Mouse (Mus musculus) midbrain, embryonic 15.5 days (tissue): ENCODE measurements around the gene Tmem80. TPM values are rescaled to one million over a fixed set of nuclear protein-coding genes. Genes with fewer than 3 reads are reported as not detected.

Experiments used
- ATAC-seq: fragments of 200-750 bp; cut with Nextera tagmentation; replicated peaks from 2 replicates; pipeline ENCODE4 v1.8.0; 2017; ENCODE audit warnings: moderate TSS enrichment
- H3K27ac ChIP-seq: fragments of 300-500 bp; sonication (generic); 2 replicates; pipeline ENCODE4 v1.5.1; 2015; ENCODE audit warnings: mild to moderate bottlenecking, inconsistent platforms
- H3K27me3 ChIP-seq: fragments of 300-500 bp; sonication (generic); replicated peaks from 2 replicates; pipeline ENCODE4 v1.6.1; 2015; ENCODE audit warnings: inconsistent platforms
- H3K36me3 ChIP-seq: fragments of 300-500 bp; sonication (generic); replicated peaks from 2 replicates; pipeline ENCODE4 v1.6.1; 2015; ENCODE audit warnings: inconsistent platforms
- H3K4me1 ChIP-seq: fragments of 300-500 bp; sonication (generic); 2 replicates; pipeline ENCODE4 v1.6.1; 2015; ENCODE audit warnings: inconsistent platforms
- H3K4me2 ChIP-seq: fragments of 300-500 bp; sonication (generic); 2 replicates; pipeline ENCODE4 v1.6.1; 2015; ENCODE audit warnings: inconsistent platforms, mild to moderate bottlenecking, moderate library complexity
- H3K4me3 ChIP-seq: fragments of 300-500 bp; sonication (generic); 2 replicates; pipeline ENCODE4 v1.5.1; 2015; ENCODE audit warnings: mild to moderate bottlenecking, inconsistent platforms
- H3K9ac ChIP-seq: fragments of 300-500 bp; sonication (generic); 2 replicates; pipeline ENCODE4 v1.6.1; 2015; ENCODE audit warnings: mild to moderate bottlenecking, inconsistent platforms
- H3K9me3 ChIP-seq: fragments of 300-500 bp; sonication (generic); 2 replicates; pipeline ENCODE4 v1.6.1; 2016; ENCODE audit warnings: inconsistent platforms
- WGBS: fragments of 180-500 bp; shearing (Covaris S2); methylation state at CpG from one replicate; pipeline ENCODE4 v1.1.7; 2015; ENCODE audit warnings: mixed read lengths; 5-methylcytosine and 5-hydroxymethylcytosine counted together
- polyA plus RNA-seq: library from polyadenylated mRNA; unstranded; fragments of >200 nt; fragmentation: Nextera tagmentation; extraction: Ambion mirVana; gene quantifications from 2 replicates; pipeline ENCODE4 v1.2.1, GENCODE M21; 2015

The Tmem80 gene
- polyA plus RNA-seq, 1 experiment from 2014 or later = 63.3 TPM

DNA sequence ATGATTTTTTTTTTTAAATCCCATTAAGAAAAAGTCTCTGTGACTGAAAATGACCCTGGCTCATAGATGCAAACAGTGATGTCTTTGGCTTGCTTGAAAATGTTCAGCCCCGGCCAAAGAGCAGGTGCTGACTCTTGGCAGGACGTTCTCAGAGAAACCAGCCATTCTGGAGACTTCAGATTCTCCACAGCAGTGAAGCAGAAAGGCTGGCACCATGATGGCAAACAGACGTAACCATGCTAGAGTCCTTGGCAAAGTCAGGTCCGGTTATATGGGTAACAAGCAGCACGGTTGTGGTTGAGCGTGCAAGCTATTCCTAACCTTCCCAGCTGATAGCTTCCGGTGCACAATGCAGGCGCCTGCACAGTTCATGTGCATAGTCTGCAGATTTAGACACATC is 28.4 kb upstream of the Tmem80 start:
- no peak for ATAC-seq
- H3K4me3 ChIP-seq = no peak overlapping the region
- 94% methylated on average over 8 of the region's 8 CpGs for WGBS
- H3K27ac ChIP-seq = no peak overlapping the region
- no peaks in the 10 kb centered on the region for H3K9me3 ChIP-seq
- peaks cover 3% of the 10 kb centered on the region for H3K4me1 ChIP-seq
- H3K4me2 ChIP-seq = no peak overlapping the region
- peaks cover 27% of the 10 kb centered on the region for H3K36me3 ChIP-seq
- H3K9ac ChIP-seq = no peak overlapping the region
- H3K27me3 ChIP-seq = peaks cover 16% of the 10 kb centered on the region

- WGBS = 98% methylated on average over 9 of the region's 9 CpGs
- ATAC-seq = no peak
- no peaks in the 10 kb centered on the region for H3K27me3 ChIP-seq
- H3K4me3 ChIP-seq = no peak overlapping the region
- H3K4me2 ChIP-seq = no peak overlapping the region
- H3K36me3 ChIP-seq = peaks cover 39% of the 10 kb centered on the region
- H3K9ac ChIP-seq = no peak overlapping the region
- H3K9me3 ChIP-seq = no peaks in the 10 kb centered on the region
- H3K4me1 ChIP-seq = no peaks in the 10 kb centered on the region
- H3K27ac ChIP-seq = no peak overlapping the region
Measured at GRCm38 (mm10) chr7:141301386-141301785, 26.2 kb upstream of the Tmem80 start.

GRCm38 (mm10) chr7:141302702-141303268 is 24.8 kb upstream of the Tmem80 start:
- H3K9ac ChIP-seq = no peak overlapping the region
- H3K4me3 ChIP-seq = no peak overlapping the region
- 81% methylated on average over 1 of the region's 1 CpGs for WGBS
- H3K27ac ChIP-seq = no peak overlapping the region
- no peaks in the 10 kb centered on the region for H3K4me1 ChIP-seq
- no peaks in the 10 kb centered on the region for H3K9me3 ChIP-seq
- H3K27me3 ChIP-seq = no peaks in the 10 kb centered on the region
- no peak overlapping the region for H3K4me2 ChIP-seq
- ATAC-seq = no peak
- peaks cover 48% of the 10 kb centered on the region for H3K36me3 ChIP-seq

DNA sequence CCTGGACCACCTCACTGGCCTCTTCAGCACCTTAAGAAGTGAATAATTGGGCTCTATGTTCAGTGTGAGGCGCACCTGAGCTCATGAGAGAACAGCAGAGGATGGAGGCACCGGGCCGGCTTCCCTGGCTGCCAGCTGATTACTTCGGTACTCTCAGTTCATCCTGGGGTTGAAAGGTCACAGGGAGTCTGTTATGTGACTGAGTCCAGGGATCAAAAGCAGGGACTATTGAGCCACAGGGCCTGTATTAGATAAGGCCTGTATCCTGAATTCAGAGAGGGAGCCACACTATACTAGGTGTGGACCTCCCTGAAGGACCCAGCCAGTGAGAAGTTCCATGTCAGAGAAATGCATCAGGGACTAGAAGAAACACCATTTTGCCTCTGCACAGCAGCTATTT is 23.0 kb upstream of the Tmem80 start:
- WGBS = 92% methylated on average over 4 of the region's 4 CpGs

DNA sequence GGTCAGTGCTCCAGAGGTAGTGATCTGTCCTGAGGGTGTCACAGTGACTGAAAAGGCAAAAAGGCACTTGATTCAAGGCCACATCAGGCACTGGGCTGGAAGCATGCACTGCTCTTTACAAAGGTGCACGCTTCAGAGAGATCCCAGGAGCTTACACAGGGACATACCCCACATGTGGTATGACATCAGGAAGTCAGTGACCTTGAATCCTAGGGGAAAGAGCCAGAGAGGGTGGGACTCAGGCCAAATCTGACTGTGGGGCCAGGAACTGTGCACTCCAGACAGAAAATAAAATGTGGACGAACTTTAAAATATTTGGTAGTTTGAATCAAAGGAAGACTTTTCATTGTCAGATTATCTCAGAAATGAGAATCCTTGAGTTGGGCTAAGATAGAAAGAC is 13.1 kb upstream of the Tmem80 start:
- Histone ChIP-seq H3K4me1 (no peaks in the 10 kb centered on the region), H3K9ac (no peak overlapping the region), H3K4me2 (no peak overlapping the region), H3K4me3 (no peak overlapping the region), H3K27ac (no peak overlapping the region), H3K9me3 (no peaks in the 10 kb centered on the region), H3K36me3 (peaks cover 86% of the 10 kb centered on the region), H3K27me3 (no peaks in the 10 kb centered on the region)
- 96% methylated on average over 2 of the region's 2 CpGs for WGBS
- no peak for ATAC-seq

More for the DNA sequence above, 23.0 kb upstream of the Tmem80 start:
- H3K9ac ChIP-seq = no peak overlapping the region
- H3K4me3 ChIP-seq = no peak overlapping the region
- no peaks in the 10 kb centered on the region for H3K27me3 ChIP-seq
- H3K36me3 ChIP-seq = peaks cover 55% of the 10 kb centered on the region
- H3K9me3 ChIP-seq = no peaks in the 10 kb centered on the region
- H3K27ac ChIP-seq = no peak overlapping the region
- H3K4me2 ChIP-seq = no peak overlapping the region
- ATAC-seq = no peak
- H3K4me1 ChIP-seq = no peaks in the 10 kb centered on the region

DNA sequence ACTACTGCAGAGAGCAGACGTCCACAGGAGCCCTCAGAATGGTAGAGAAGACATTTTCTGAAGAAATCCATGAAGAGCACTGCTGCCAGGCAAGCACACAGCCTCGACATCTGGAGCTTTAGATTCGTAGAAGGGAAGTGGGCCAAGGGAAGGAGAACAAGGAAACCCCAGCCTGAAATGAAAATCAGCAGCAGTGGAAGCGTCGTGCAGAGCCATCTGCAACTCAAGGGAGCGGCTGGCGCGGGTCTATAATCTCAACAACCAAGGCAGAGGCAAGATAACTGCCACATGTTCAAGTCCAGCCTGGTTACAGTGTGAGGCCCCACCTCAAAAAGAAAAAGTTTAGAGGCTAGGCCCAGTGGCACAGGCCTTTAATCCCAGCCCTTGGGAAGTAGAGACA is 12.5 kb upstream of the Tmem80 start:
- Histone ChIP-seq H3K4me2 (no peak overlapping the region), H3K27me3 (no peaks in the 10 kb centered on the region), H3K4me1 (no peaks in the 10 kb centered on the region), H3K9me3 (no peaks in the 10 kb centered on the region), H3K9ac (no peak overlapping the region), H3K4me3 (no peak overlapping the region), H3K36me3 (peaks cover 84% of the 10 kb centered on the region), H3K27ac (no peak overlapping the region)
- ATAC-seq = no peak
- 89% methylated on average over 8 of the region's 8 CpGs for WGBS

DNA sequence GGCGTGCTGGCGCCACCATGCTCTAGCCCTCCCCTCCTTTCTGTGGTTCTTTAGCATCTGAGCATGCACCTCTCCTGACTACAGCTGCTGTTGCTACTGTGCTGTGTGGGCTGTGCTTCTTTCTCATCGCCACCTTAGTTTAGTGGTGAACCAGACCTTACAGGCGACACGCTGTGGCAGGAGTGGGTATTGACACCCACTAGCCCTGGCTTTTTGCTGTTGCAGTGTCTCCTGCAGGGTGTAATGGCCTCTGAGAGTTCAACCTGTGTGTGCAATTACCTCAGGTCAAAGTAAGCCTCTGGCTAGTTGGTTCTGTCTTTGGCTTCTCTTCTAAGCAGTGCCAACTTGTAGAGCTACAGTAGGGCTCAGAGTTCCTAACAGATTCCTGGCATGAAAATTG is 11.6 kb upstream of the Tmem80 start:
- H3K36me3 ChIP-seq = peaks cover 82% of the 10 kb centered on the region
- WGBS = 88% methylated on average over 5 of the region's 5 CpGs
- H3K4me1 ChIP-seq = no peaks in the 10 kb centered on the region
- no peak overlapping the region for H3K4me2 ChIP-seq
- H3K27ac ChIP-seq = no peak overlapping the region
- H3K9me3 ChIP-seq = no peaks in the 10 kb centered on the region
- H3K27me3 ChIP-seq = no peaks in the 10 kb centered on the region
- H3K9ac ChIP-seq = no peak overlapping the region
- ATAC-seq = no peak
- H3K4me3 ChIP-seq = no peak overlapping the region

DNA sequence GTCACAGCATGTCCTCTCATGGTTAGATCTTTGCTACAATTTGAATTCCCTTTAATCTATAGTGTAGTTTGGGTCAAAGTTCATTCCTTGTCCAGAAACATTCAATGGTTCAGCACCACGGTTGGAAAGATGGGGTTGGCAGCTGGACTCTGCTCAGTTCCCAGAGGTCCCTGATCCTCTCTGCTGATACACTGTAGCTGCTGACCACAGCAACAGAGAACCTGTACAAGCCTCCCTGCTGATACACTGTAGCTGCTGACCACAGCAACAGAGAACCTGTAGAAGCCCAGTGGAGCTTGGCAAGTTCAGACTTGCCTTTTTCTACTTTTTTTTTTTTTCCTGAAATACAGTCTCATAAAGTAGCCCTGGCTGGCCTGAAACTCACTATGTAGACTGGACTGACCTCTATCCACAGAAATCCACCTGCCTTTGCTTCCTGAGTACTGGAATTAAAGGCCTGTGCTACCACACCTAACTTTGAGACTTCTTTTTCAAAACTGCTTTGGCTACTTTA is 9.9 kb upstream of the Tmem80 start:
- Histone ChIP-seq H3K4me2 (no peak overlapping the region), H3K36me3 (peaks cover 84% of the 10 kb centered on the region), H3K9ac (no peak overlapping the region), H3K4me1 (no peaks in the 10 kb centered on the region), H3K27ac (no peak overlapping the region), H3K9me3 (no peaks in the 10 kb centered on the region), H3K4me3 (no peak overlapping the region), H3K27me3 (no peaks in the 10 kb centered on the region)
- 80% methylated on average over 1 of the region's 1 CpGs for WGBS
- no peak for ATAC-seq

DNA sequence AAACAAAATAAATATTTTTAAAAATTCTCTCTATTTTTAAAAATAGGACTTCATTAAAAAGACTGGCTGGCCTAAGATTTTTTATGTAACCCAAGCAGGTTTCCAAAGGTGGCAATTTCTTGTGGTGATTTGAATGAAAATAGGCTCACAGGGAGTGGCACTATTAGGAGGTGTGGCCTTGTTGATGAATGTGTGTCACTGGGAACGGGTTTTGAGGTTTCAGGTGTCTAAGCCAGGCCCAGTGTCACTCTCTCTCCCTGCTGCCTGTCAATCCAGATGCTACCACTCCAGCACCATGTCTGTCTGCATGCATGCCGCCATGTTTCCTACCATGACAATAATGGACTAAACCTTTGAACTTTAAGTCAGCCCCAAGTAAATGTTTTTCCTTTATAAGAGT is 8.1 kb upstream of the Tmem80 start:
- Histone ChIP-seq H3K9ac (no peak overlapping the region), H3K36me3 (peaks cover 73% of the 10 kb centered on the region), H3K27ac (no peak overlapping the region), H3K4me1 (peaks cover 3% of the 10 kb centered on the region), H3K9me3 (no peaks in the 10 kb centered on the region), H3K4me3 (no peak overlapping the region), H3K4me2 (no peak overlapping the region), H3K27me3 (no peaks in the 10 kb centered on the region)
- 74% methylated on average over 2 of the region's 2 CpGs for WGBS
- no peak for ATAC-seq

GRCm38 (mm10) chr7:141324686-141325085 is 2.9 kb upstream of the Tmem80 start:
- H3K27me3 ChIP-seq = no peaks in the 10 kb centered on the region

GRCm38 (mm10) chr7:141326546-141327446 is 743 bp upstream of the Tmem80 start:
- WGBS = 4% methylated on average over 35 of the region's 35 CpGs

More at GRCm38 (mm10) chr7:141324686-141325085, 2.9 kb upstream of the Tmem80 start:
- WGBS = 87% methylated on average over 1 of the region's 1 CpGs
- Histone ChIP-seq H3K9me3 (no peaks in the 10 kb centered on the region), H3K4me1 (peaks cover 36% of the 10 kb centered on the region), H3K36me3 (peaks cover 29% of the 10 kb centered on the region), H3K9ac (no peak overlapping the region), H3K27ac (no peak overlapping the region), H3K4me2 (no peak overlapping the region), H3K4me3 (no peak overlapping the region)
- ATAC-seq = no peak

DNA sequence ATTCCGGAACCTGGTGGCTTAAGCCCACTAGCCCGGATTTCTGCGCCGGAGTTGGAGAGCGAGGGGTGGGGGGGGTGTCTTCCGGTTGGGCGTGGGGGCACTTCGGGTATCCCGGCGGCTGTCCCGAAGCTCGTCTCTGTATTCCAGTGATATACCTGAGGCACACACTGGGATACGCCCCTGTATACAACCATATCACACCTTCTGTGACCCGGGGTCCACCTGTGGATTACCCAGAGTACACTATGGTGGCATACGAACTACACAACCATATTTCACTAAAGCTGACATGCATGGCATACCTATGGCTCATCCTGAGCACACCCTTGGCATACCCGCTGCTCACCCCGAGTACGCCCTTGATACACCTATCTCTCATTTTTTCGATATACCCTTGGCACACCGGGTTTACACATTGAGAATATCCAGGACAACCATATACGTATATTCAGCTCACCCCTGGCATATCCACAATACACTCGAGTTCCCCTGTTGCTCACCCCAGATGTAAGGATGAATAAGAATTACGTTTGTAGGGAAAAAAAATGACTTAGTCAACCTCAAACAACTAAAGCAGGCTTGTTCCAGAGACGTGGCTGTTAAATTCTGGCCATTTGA is 943 bp downstream of the Tmem80 start:
- H3K4me3 ChIP-seq = peak overlapping the region; percentile 69
- H3K4me1 ChIP-seq = peaks cover 36% of the 10 kb centered on the region

More at GRCm38 (mm10) chr7:141326546-141327446, 743 bp upstream of the Tmem80 start:
- Histone ChIP-seq H3K4me3 (peak overlapping the region; percentile 69), H3K36me3 (peaks cover 13% of the 10 kb centered on the region; the same call in 1 of the 2 replicates), H3K9ac (peak overlapping the region; percentile 91), H3K27me3 (no peaks in the 10 kb centered on the region), H3K9me3 (no peaks in the 10 kb centered on the region), H3K4me1 (peaks cover 36% of the 10 kb centered on the region), H3K27ac (peak overlapping the region; percentile 99), H3K4me2 (peak overlapping the region; percentile 95)
- ATAC-seq = peak; percentile 25

More for the DNA sequence above, 943 bp downstream of the Tmem80 start:
- no peaks in the 10 kb centered on the region for H3K27me3 ChIP-seq
- peak overlapping the region; percentile 95 for H3K4me2 ChIP-seq
- WGBS = 15% methylated on average over 24 of the region's 24 CpGs
- peak overlapping the region; percentile 99 for H3K27ac ChIP-seq
- no peaks in the 10 kb centered on the region for H3K9me3 ChIP-seq
- H3K36me3 ChIP-seq = 0 out of 2 replicates have a peak, but pooled peaks cover 4% of the 10 kb centered on the region
- ATAC-seq = peak; percentile 35
- H3K9ac ChIP-seq = peak overlapping the region; percentile 82
